Mouse (Mus musculus) intestine, postnatal 0 days (tissue): Measurements from ENCODE around the gene Ttc21a. TPM values are rescaled to one million over a fixed set of nuclear protein-coding genes. Genes with fewer than 3 reads are reported as not detected.

ENCODE experiments used
- ATAC-seq: fragments of 200-750 bp; cut with Nextera tagmentation; 2 replicates; pipeline ENCODE4 v1.8.0; 2017; ENCODE audit warnings: mild to moderate bottlenecking, moderate TSS enrichment, moderate library complexity
- H3K27ac ChIP-seq: fragments of 300-500 bp; sonication (generic); 2 replicates; pipeline ENCODE4 v1.5.1; 2014; ENCODE audit warnings: mild to moderate bottlenecking, low read depth, low read length, moderate library complexity
- H3K27me3 ChIP-seq: fragments of 300-500 bp; sonication (generic); replicated peaks from 2 replicates; pipeline ENCODE4 v1.6.1; 2014; ENCODE audit warnings: low read length, mixed read lengths; ENCODE audit not compliant: control insufficient read depth, insufficient read depth
- H3K36me3 ChIP-seq: fragments of 300-500 bp; sonication (generic); 2 replicates; pipeline ENCODE4 v1.6.1; 2014; ENCODE audit warnings: mild to moderate bottlenecking, moderate library complexity; ENCODE audit not compliant: control insufficient read depth, insufficient read depth
- H3K4me1 ChIP-seq: fragments of 300-500 bp; sonication (generic); replicated peaks from 2 replicates; pipeline ENCODE4 v1.6.1; 2014; ENCODE audit warnings: antibody characterized with exemption, low read length, mixed read lengths; ENCODE audit not compliant: control insufficient read depth, insufficient read depth
- H3K4me2 ChIP-seq: fragments of 300-500 bp; sonication (generic); replicated peaks from 2 replicates; pipeline ENCODE4 v1.6.1; 2014; ENCODE audit warnings: low read depth, mild to moderate bottlenecking, moderate library complexity
- H3K4me3 ChIP-seq: fragments of 300-500 bp; sonication (generic); 2 replicates; pipeline ENCODE4 v1.5.1; 2014; ENCODE audit warnings: low read depth, low read length
- H3K9ac ChIP-seq: fragments of 300-500 bp; sonication (generic); 2 replicates; pipeline ENCODE4 v1.6.1; 2014; ENCODE audit warnings: mild to moderate bottlenecking, low read depth, low read length
- H3K9me3 ChIP-seq: fragments of 300-500 bp; sonication (generic); 2 replicates; pipeline ENCODE4 v1.6.1; 2016; ENCODE audit warnings: mixed run types; ENCODE audit not compliant: control insufficient read depth
- CTCF ChIP-seq: sonication (generic); IDR thresholded peaks from 2 replicates; pipeline ENCODE4 v1.5.1; 2016; ENCODE audit warnings: low read depth, mild to moderate bottlenecking, control low read depth, antibody characterized with exemption, moderate library complexity
- WGBS: fragments of 180-500 bp; shearing (Covaris S2); extraction: QIAGEN DNeasy Blood & Tissue Kit; methylation state at CpG from one replicate; pipeline ENCODE4 v1.1.7; 2014; 5-methylcytosine and 5-hydroxymethylcytosine counted together
- polyA plus RNA-seq: library from polyadenylated mRNA; unstranded; fragments of >200 nt; fragmentation: Nextera tagmentation; extraction: Ambion mirVana; gene quantifications from 2 replicates; pipeline ENCODE4 v1.2.1, GENCODE M21; 2015

Gene Ttc21a
- polyA plus RNA-seq, 1 experiment from 2014 or later, result not detected

DNA sequence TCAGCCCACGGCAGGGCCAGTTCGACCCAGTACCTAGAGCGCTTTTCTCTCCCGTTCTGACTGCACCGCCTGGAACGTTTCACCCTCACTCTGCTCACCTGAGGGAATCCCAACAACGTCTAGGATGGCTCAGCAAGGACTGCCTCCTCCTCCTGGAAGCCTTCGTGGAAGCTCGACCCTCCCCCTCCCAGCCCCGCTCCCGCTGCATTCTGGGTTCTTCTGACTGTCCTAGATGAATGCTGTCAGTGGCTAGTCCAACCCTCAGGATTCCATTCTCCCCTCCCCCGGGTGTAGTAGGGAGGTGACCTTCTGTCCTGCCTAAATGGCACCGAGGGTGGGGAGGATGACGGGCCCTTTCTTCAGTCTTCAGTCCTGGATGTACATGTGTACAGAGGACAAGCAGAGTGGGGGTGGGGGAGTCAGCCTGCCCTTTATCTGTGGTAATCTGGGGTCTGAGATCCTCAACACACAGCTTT, 47.2 kb downstream of the Ttc21a start, which contains the start of gene Csrnp1:
Gene Csrnp1, minus strand, starts transcription at position 123 of the 476 bp plus-strand sequence.
- Histone ChIP-seq H3K9me3 (no peaks in the 10 kb centered on the region), H3K4me3 (peak within 1 kb of the TSS; percentile 86), H3K4me1 (peaks cover 18% of the 10 kb centered on the region), H3K4me2 (peak within 1 kb of the TSS; percentile 94), H3K27ac (peak within 1 kb of the TSS; percentile 84), H3K27me3 (no peaks in the 10 kb centered on the region), H3K9ac (peak within 1 kb of the TSS; percentile 88), H3K36me3 (no peaks in the 10 kb centered on the region)
- 18% methylated on average over 14 of the region's 14 CpGs for WGBS
- no peak for TF ChIP-seq CTCF
- no peak for ATAC-seq

DNA sequence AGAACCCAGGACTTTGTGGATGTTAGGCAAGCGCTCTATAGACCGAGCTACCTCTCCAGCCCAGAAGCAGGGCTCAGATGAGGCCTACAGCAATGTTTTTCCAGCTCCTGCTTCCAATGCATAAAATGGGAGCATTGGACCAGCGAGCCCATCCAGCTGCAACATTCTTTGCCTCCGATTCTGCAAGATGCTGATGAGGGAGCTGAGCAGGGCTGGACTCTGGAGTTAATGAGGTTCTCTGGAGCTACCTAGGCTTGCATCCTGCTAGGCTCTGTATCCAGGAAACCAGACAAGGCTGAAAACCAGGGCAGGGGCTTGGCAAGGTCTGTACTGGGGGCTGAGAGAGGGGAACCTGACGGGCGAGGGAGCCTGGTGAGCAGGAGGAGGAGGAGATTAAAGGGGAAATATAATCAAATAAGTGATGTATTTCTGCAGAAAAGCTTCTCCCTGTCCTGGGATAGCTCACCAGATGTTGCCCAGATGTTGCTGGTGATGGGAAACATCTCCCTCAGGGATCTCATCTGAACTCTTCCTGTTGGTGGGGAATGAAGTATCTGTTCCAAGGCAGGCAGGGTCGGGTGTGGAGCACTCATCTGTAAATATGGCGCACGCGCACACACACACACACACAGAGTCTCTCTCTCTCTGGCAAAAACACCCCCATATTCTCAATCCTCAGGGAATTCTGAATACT, 48.6 kb downstream of the Ttc21a start:
- TF ChIP-seq CTCF, result no peak
- peaks cover 10% of the 10 kb centered on the region; the same call in 1 of the 2 replicates for H3K4me1 ChIP-seq
- no peak overlapping the region for H3K9ac ChIP-seq
- no peak for ATAC-seq
- 70% methylated on average over 10 of the region's 10 CpGs for WGBS
- no peak overlapping the region for H3K4me3 ChIP-seq
- H3K4me2 ChIP-seq, result no peak overlapping the region
- no peaks in the 10 kb centered on the region for H3K9me3 ChIP-seq
- no peaks in the 10 kb centered on the region for H3K27me3 ChIP-seq
- H3K27ac ChIP-seq, result no peak overlapping the region
- no peaks in the 10 kb centered on the region for H3K36me3 ChIP-seq

DNA sequence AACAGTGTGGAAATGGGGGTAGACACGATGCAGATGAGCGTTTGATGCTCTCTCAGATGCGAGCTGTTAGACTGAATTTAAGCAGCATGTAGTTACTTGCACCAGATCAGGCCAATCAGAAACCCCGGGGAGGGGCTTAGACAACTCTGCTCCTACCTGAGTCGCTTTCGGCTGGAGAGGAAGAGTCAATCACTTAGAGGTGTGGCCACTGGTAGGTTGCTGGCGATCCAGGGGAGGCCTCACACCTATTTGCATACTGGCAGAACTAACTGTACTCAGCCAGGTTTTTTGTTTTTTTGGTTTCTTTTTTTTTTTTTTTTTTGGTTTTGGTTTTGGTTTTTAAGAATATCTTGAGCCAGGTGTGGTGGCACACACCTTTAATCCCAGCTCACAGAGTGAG, 50.9 kb downstream of the Ttc21a start:
- H3K27ac ChIP-seq, result no peak overlapping the region
- 54% methylated on average over 7 of the region's 7 CpGs for WGBS
- H3K4me1 ChIP-seq, result no peaks in the 10 kb centered on the region
- H3K36me3 ChIP-seq, result no peaks in the 10 kb centered on the region
- no peak overlapping the region for H3K4me2 ChIP-seq
- no peaks in the 10 kb centered on the region for H3K27me3 ChIP-seq
- no peak overlapping the region for H3K4me3 ChIP-seq
- H3K9ac ChIP-seq, result no peak overlapping the region
- TF ChIP-seq CTCF, result no peak
- ATAC-seq, result no peak
- H3K9me3 ChIP-seq, result no peaks in the 10 kb centered on the region

- 43% methylated on average over 5 of the region's 5 CpGs for WGBS
- ATAC-seq, result no peak
- no peaks in the 10 kb centered on the region for H3K36me3 ChIP-seq
- TF ChIP-seq CTCF, result no peak
- H3K27ac ChIP-seq, result no peak overlapping the region
- H3K4me2 ChIP-seq, result no peak overlapping the region
- no peaks in the 10 kb centered on the region for H3K9me3 ChIP-seq
- H3K4me1 ChIP-seq, result no peaks in the 10 kb centered on the region
- no peak overlapping the region for H3K4me3 ChIP-seq
- H3K9ac ChIP-seq, result no peak overlapping the region
- no peaks in the 10 kb centered on the region for H3K27me3 ChIP-seq
These were observed 53.9 kb downstream of the Ttc21a start for GRCm38 (mm10) chr9:119991310-119991709.

DNA sequence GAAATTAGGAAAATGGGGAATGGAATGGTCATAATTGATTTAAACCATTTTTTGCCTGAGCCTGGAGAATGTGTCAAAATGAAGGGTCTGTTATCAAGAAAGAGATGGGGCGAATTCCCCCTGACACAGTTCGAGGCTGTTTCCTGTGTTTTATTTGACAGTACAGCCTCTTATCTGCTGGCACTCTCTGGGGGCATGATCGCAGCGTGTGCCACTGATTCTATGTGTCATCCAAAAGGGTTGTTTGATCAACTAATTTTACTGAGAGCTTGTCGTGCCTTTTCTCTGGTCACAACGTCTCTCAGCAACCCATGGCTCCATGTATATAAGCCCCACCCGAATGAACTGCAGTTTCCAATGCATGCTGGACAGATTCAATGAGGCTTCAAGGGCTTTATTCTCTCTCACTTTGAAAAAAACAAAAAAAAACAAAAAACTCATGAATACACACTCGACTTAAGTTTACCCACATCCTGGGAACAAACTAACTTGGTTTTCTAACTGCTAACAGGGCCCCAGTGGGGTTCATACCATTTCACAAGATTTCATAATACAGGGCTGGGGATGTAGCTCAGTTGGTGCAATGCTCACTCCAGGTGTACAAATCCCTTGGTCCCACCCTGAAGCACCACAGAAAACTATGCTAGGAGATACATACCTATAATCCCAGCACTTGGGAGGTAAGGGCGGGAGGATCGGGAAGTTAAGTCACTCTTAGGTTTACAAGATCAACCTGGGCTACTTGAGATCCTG, 55.9 kb downstream of the Ttc21a start:
- no peak overlapping the region for H3K4me2 ChIP-seq
- 54% methylated on average over 10 of the region's 10 CpGs for WGBS
- H3K27me3 ChIP-seq, result no peaks in the 10 kb centered on the region
- no peak overlapping the region for H3K27ac ChIP-seq
- no peak overlapping the region for H3K4me3 ChIP-seq
- no peak for TF ChIP-seq CTCF
- H3K4me1 ChIP-seq, result no peaks in the 10 kb centered on the region
- no peaks in the 10 kb centered on the region for H3K36me3 ChIP-seq
- no peak for ATAC-seq
- no peak overlapping the region for H3K9ac ChIP-seq
- H3K9me3 ChIP-seq, result no peaks in the 10 kb centered on the region

GRCm38 (mm10) chr9:119994207-119994606, 56.8 kb downstream of the Ttc21a start:
- Histone ChIP-seq H3K36me3 (no peaks in the 10 kb centered on the region), H3K9me3 (no peaks in the 10 kb centered on the region), H3K9ac (no peak overlapping the region), H3K4me3 (no peak overlapping the region), H3K27ac (no peak overlapping the region), H3K4me2 (no peak overlapping the region), H3K27me3 (no peaks in the 10 kb centered on the region), H3K4me1 (no peaks in the 10 kb centered on the region)
- ATAC-seq, result peak; percentile 68
- no peak for TF ChIP-seq CTCF
- WGBS, result 45% methylated on average over 7 of the region's 7 CpGs
